Mouse (Mus musculus): ENCODE measurements around the gene Marveld3.

Gene Marveld3

GRCm38 (mm10) chr8:109968837-109969236 lies 6.8 kb upstream of the Marveld3 start:
- no peak for DNase-seq (ENCODE audit: low read depth, low spot score)

- no peak for DNase-seq (ENCODE audit: low read depth, low spot score)
These were observed 2.1 kb upstream of the Marveld3 start for GRCm38 (mm10) chr8:109964106-109964505.

- no peak for DNase-seq (ENCODE audit: low read depth, low spot score)
These were observed 1.4 kb upstream of the Marveld3 start for GRCm38 (mm10) chr8:109963421-109963820.

- DNase-seq (ENCODE audit: low read depth, low spot score): no peak
These were observed 893 bp upstream of the Marveld3 start for GRCm38 (mm10) chr8:109962896-109963295.

GRCm38 (mm10) chr8:109959112-109959511 lies 2.9 kb downstream of the Marveld3 start:
- no peak for DNase-seq (ENCODE audit: low read depth, low spot score)

- no peak for DNase-seq (ENCODE audit: low read depth, low spot score)
These were observed 3.9 kb downstream of the Marveld3 start for GRCm38 (mm10) chr8:109958036-109958655.

GRCm38 (mm10) chr8:109957167-109958028 lies 4.6 kb downstream of the Marveld3 start:
- DNase-seq (ENCODE audit: low read depth, low spot score): peak; percentile 93

- peak; percentile 63 for DNase-seq (ENCODE audit: low read depth, low spot score)
These were observed 7.5 kb downstream of the Marveld3 start for GRCm38 (mm10) chr8:109954486-109954948.

- DNase-seq (ENCODE audit: low read depth, low spot score): no peak
These were observed 9.8 kb downstream of the Marveld3 start for GRCm38 (mm10) chr8:109952171-109952570.

GRCm38 (mm10) chr8:109948285-109948564 lies 13.8 kb downstream of the Marveld3 start:
- DNase-seq (ENCODE audit: low read depth, low spot score): no peak

- DNase-seq (ENCODE audit: low read depth, low spot score): peak; percentile 62
These were observed 14.3 kb downstream of the Marveld3 start for GRCm38 (mm10) chr8:109947447-109948284.

- no peak for DNase-seq (ENCODE audit: low read depth, low spot score)
These were observed 15.7 kb downstream of the Marveld3 start for GRCm38 (mm10) chr8:109946272-109946671.

GRCm38 (mm10) chr8:109945694-109946093 lies 16.3 kb downstream of the Marveld3 start:
- no peak for DNase-seq (ENCODE audit: low read depth, low spot score)

- DNase-seq (ENCODE audit: low read depth, low spot score): no peak
These were observed 16.8 kb downstream of the Marveld3 start for GRCm38 (mm10) chr8:109945153-109945632.

- DNase-seq (ENCODE audit: low read depth, low spot score): no peak
These were observed 20.2 kb downstream of the Marveld3 start for GRCm38 (mm10) chr8:109941606-109942360.

- no peak for DNase-seq (ENCODE audit: low read depth, low spot score)
These were observed 41.3 kb downstream of the Marveld3 start for GRCm38 (mm10) chr8:109920406-109921390.

GRCm38 (mm10) chr8:109917277-109917676 lies 44.7 kb downstream of the Marveld3 start:
- peak; percentile 63 for DNase-seq (ENCODE audit: low read depth, low spot score)

- DNase-seq (ENCODE audit: low read depth, low spot score): no peak
These were observed 54.6 kb downstream of the Marveld3 start for GRCm38 (mm10) chr8:109907376-109907775.

- DNase-seq (ENCODE audit: low read depth, low spot score): no peak
These were observed 55.1 kb downstream of the Marveld3 start for GRCm38 (mm10) chr8:109906907-109907306.

All from R1 (cell line).